Mouse (Mus musculus) limb, embryonic 12.5 days (tissue): Measurements from ENCODE around the gene Cript. TPM values are rescaled to one million over a fixed set of nuclear protein-coding genes. Genes with fewer than 3 reads are reported as not detected.

ENCODE experiments used
- ATAC-seq: fragments of 200-750 bp; cut with Nextera tagmentation; 2 replicates; pipeline ENCODE4 v1.8.0; 2017; ENCODE audit warnings: low read depth, moderate TSS enrichment; ENCODE audit not compliant: insufficient number of reproducible peaks, insufficient read depth, low FRiP score, low TSS enrichment
- H3K27ac ChIP-seq: fragments of 300-500 bp; sonication (generic); 2 replicates; pipeline ENCODE4 v1.5.1; 2016; ENCODE audit warnings: mild to moderate bottlenecking, moderate library complexity
- H3K27me3 ChIP-seq: fragments of 300-500 bp; sonication (generic); 2 replicates; pipeline ENCODE4 v1.6.1; 2016; ENCODE audit warnings: mild to moderate bottlenecking, moderate library complexity
- H3K36me3 ChIP-seq: fragments of 300-500 bp; sonication (generic); 2 replicates; pipeline ENCODE4 v1.6.1; 2016; ENCODE audit warnings: mild to moderate bottlenecking, moderate library complexity
- H3K4me1 ChIP-seq: fragments of 300-500 bp; sonication (generic); replicated peaks from 2 replicates; pipeline ENCODE4 v1.6.1; 2016
- H3K4me2 ChIP-seq: fragments of 300-500 bp; sonication (generic); 2 replicates; pipeline ENCODE4 v1.6.1; 2016; ENCODE audit warnings: mild to moderate bottlenecking, moderate library complexity
- H3K4me3 ChIP-seq: fragments of 300-500 bp; sonication (generic); replicated peaks from 2 replicates; pipeline ENCODE4 v1.5.1; 2016; ENCODE audit warnings: mild to moderate bottlenecking
- H3K9ac ChIP-seq: fragments of 300-500 bp; sonication (generic); replicated peaks from 2 replicates; pipeline ENCODE4 v1.6.1; 2016; ENCODE audit warnings: mild to moderate bottlenecking, moderate library complexity
- H3K9me3 ChIP-seq: fragments of 300-500 bp; sonication (generic); 2 replicates; pipeline ENCODE4 v1.6.1; 2016; ENCODE audit warnings: mild to moderate bottlenecking, moderate library complexity
- whole genome bisulfite sequencing: fragments of 180-500 bp; shearing (Covaris S2); methylation state at CpG from one replicate; pipeline ENCODE4 v1.1.7; 2016; 5-methylcytosine and 5-hydroxymethylcytosine counted together
- polyA plus RNA-seq: library from polyadenylated mRNA; unstranded; fragments of >200 nt; fragmentation: Nextera tagmentation; extraction: Ambion mirVana; gene quantifications from 2 replicates; pipeline ENCODE4 v1.2.1, GENCODE M21; 2016

The Cript gene
- polyA plus RNA-seq, 1 experiment from 2014 or later, result 143 TPM

GRCm38 (mm10) chr17:87008950-87009349, 16.4 kb upstream of the Cript start:
- H3K4me3 ChIP-seq, result no peak overlapping the region
- no peaks in the 10 kb centered on the region for H3K4me1 ChIP-seq
- H3K27ac ChIP-seq, result no peak overlapping the region
- H3K9ac ChIP-seq, result no peak overlapping the region
- no peaks in the 10 kb centered on the region for H3K9me3 ChIP-seq
- H3K4me2 ChIP-seq, result no peak overlapping the region
- no peaks in the 10 kb centered on the region for H3K27me3 ChIP-seq
- peaks cover 23% of the 10 kb centered on the region for H3K36me3 ChIP-seq
- no peak for ATAC-seq
- 88% methylated on average over 3 of the region's 3 CpGs for WGBS

- no peak for ATAC-seq
- 0 out of 2 replicates have a peak, but pooled peaks cover 2% of the 10 kb centered on the region for H3K9me3 ChIP-seq
- H3K4me1 ChIP-seq, result no peaks in the 10 kb centered on the region
- H3K27me3 ChIP-seq, result no peaks in the 10 kb centered on the region
- H3K4me3 ChIP-seq, result no peak overlapping the region
- H3K36me3 ChIP-seq, result peaks cover 26% of the 10 kb centered on the region
- no peak overlapping the region for H3K9ac ChIP-seq
- no peak overlapping the region for H3K4me2 ChIP-seq
- WGBS, result 91% methylated on average over 13 of the region's 13 CpGs
- H3K27ac ChIP-seq, result no peak overlapping the region
Measured at GRCm38 (mm10) chr17:87011301-87012019, 13.9 kb upstream of the Cript start.

- no peak overlapping the region for H3K4me2 ChIP-seq
- no peaks in the 10 kb centered on the region for H3K27me3 ChIP-seq
- peaks cover 8% of the 10 kb centered on the region for H3K4me1 ChIP-seq
- WGBS, result 93% methylated on average over 5 of the region's 5 CpGs
- H3K9me3 ChIP-seq, result 0 out of 2 replicates have a peak, but pooled peaks cover 2% of the 10 kb centered on the region
- no peak overlapping the region for H3K4me3 ChIP-seq
- no peak for ATAC-seq
- H3K9ac ChIP-seq, result no peak overlapping the region
- H3K27ac ChIP-seq, result no peak overlapping the region
- H3K36me3 ChIP-seq, result peaks cover 33% of the 10 kb centered on the region
Measured at GRCm38 (mm10) chr17:87019692-87020091, 5.7 kb upstream of the Cript start.

- H3K9ac ChIP-seq, result peak overlapping the region; percentile 69
- no peaks in the 10 kb centered on the region for H3K9me3 ChIP-seq
- under 1% methylated on average over 55 of the region's 55 CpGs for WGBS
- H3K27ac ChIP-seq, result no peak overlapping the region
- no peaks in the 10 kb centered on the region for H3K27me3 ChIP-seq
- peaks cover 26% of the 10 kb centered on the region for H3K36me3 ChIP-seq
- peak overlapping the region; percentile 74 for H3K4me3 ChIP-seq
- peak overlapping the region; percentile 78 for H3K4me2 ChIP-seq
- H3K4me1 ChIP-seq, result peaks cover 17% of the 10 kb centered on the region
- peak; percentile 79; the same call in 1 of the 2 replicates for ATAC-seq
Measured at GRCm38 (mm10) chr17:87024491-87025242, 683 bp upstream of the Cript start.

DNA sequence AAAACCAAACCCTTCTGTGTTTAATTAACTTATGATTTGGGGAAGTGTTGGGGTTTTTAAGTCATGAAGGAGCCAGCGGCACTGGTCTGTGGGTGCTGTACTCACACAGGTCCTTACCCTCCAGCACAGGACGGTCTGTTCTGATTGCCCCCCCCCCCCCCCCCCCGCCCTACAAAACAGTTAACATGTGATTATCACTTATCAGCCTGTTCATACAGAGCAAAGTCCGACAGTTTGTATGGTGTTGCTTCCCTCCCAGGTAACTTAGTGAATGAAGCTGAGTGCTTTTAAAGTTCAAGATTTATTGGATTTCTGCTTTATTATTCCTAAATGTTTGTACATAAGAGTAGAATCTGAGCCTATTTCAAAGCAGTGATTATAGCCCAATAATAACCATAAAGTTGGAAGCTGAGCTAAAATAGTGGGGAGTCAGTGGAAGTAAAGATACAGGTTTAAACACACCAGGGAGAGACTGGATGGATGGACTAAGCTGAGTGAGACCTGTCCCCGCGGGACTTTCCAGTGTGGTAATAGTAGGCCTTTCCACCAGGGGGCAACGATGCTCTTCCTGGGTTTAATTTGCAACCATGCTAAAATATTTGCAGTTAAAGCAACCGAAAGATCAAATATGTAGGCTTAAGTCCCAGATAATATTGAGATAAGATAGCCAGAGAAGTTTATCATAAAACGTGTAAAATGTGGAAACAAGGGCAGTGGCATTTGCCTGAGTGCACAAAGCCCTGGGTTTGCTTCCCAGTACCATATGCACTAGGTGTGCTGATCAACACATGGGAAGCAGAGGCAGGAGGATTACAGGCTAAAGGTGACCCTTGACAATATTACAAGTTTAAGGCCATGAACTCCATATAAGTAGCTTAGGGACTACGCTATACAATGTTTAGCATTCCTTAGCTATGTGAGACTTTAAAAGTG, 11.1 kb downstream of the Cript start:
- no peak overlapping the region for H3K4me3 ChIP-seq
- no peaks in the 10 kb centered on the region for H3K27me3 ChIP-seq
- H3K27ac ChIP-seq, result no peak overlapping the region
- H3K4me2 ChIP-seq, result no peak overlapping the region
- no peaks in the 10 kb centered on the region for H3K9me3 ChIP-seq
- WGBS, result 56% methylated on average over 9 of the region's 10 CpGs
- H3K4me1 ChIP-seq, result no peaks in the 10 kb centered on the region
- H3K36me3 ChIP-seq, result peaks cover 34% of the 10 kb centered on the region
- no peak overlapping the region for H3K9ac ChIP-seq
- no peak for ATAC-seq

- no peaks in the 10 kb centered on the region for H3K4me1 ChIP-seq
- H3K4me2 ChIP-seq, result no peak overlapping the region
- no peak for ATAC-seq
- no peak overlapping the region for H3K9ac ChIP-seq
- peaks cover 25% of the 10 kb centered on the region for H3K36me3 ChIP-seq
- H3K27me3 ChIP-seq, result no peaks in the 10 kb centered on the region
- no peak overlapping the region for H3K4me3 ChIP-seq
- 90% methylated on average over 5 of the region's 5 CpGs for WGBS
- H3K9me3 ChIP-seq, result no peaks in the 10 kb centered on the region
- no peak overlapping the region for H3K27ac ChIP-seq
Measured at GRCm38 (mm10) chr17:87038496-87038895, 13.1 kb downstream of the Cript start.

- Histone ChIP-seq H3K4me1 (no peaks in the 10 kb centered on the region), H3K27me3 (peaks cover 3% of the 10 kb centered on the region; the same call in 1 of the 2 replicates), H3K36me3 (peaks cover 10% of the 10 kb centered on the region; the same call in 1 of the 2 replicates), H3K4me2 (no peak overlapping the region), H3K27ac (no peak overlapping the region), H3K4me3 (no peak overlapping the region), H3K9me3 (no peaks in the 10 kb centered on the region), H3K9ac (no peak overlapping the region)
- no peak for ATAC-seq
- 65% methylated on average over 19 of the region's 19 CpGs for WGBS
Measured at GRCm38 (mm10) chr17:87041739-87042138, 16.4 kb downstream of the Cript start.

DNA sequence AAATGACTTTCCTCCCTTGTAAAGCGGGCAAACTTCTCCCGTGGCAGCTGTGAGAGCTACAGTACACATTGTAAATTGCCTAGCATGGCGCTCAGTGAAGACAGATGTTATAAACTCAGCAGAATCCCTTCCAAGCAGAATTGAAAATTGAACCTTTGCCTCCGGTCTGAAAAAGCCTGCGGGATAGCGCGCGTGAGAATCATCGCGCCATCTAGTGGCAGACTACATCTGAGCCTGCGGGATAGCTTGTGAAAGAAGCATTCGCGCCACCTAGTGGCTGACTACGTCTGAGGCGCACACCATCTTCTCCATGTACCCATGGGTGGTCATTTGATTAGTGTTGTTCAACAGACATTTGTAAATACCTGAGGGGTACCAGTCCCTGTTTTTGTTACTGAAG, 19.0 kb downstream of the Cript start:
- H3K4me1 ChIP-seq, result no peaks in the 10 kb centered on the region
- peak; percentile 66 for ATAC-seq
- H3K4me3 ChIP-seq, result no peak overlapping the region
- WGBS, result 2% methylated on average over 15 of the region's 15 CpGs
- H3K9ac ChIP-seq, result no peak overlapping the region
- no peaks in the 10 kb centered on the region for H3K36me3 ChIP-seq
- no peak overlapping the region for H3K4me2 ChIP-seq
- H3K27me3 ChIP-seq, result peaks cover 3% of the 10 kb centered on the region; the same call in 1 of the 2 replicates
- no peaks in the 10 kb centered on the region for H3K9me3 ChIP-seq
- no peak overlapping the region for H3K27ac ChIP-seq

GRCm38 (mm10) chr17:87044796-87045195, 19.4 kb downstream of the Cript start:
- ATAC-seq, result no peak
- WGBS, result 85% methylated on average over 8 of the region's 8 CpGs

DNA sequence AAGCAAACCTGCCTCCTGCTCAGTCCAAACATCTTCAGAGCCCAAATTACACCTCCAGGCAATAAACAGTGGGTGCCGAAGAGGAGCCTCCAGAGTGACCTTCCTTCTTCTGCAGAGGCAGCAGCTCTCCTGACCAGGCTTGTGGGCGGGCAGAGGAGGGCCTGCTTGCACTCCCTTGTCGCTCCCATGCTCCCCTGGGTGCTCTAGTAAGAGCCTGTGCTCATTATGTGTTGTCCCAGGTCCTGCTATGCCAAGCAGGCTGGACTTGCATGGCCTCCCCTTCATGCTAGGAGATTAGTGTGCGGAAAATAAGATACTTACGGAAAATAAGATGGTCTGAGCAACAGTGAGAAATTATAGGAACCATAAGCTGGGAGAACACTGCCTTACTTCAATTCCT, 24.3 kb downstream of the Cript start:
- 0 out of 2 replicates have a peak, but pooled peaks cover 1% of the 10 kb centered on the region for H3K4me1 ChIP-seq
- ATAC-seq, result no peak
- WGBS, result 47% methylated on average over 5 of the region's 5 CpGs

More at GRCm38 (mm10) chr17:87044796-87045195, 19.4 kb downstream of the Cript start:
- no peaks in the 10 kb centered on the region for H3K4me1 ChIP-seq
- H3K27me3 ChIP-seq, result peaks cover 5% of the 10 kb centered on the region; the same call in 1 of the 2 replicates
- H3K4me3 ChIP-seq, result no peak overlapping the region
- no peaks in the 10 kb centered on the region for H3K36me3 ChIP-seq
- no peak overlapping the region for H3K27ac ChIP-seq
- H3K9me3 ChIP-seq, result no peaks in the 10 kb centered on the region
- H3K9ac ChIP-seq, result no peak overlapping the region
- H3K4me2 ChIP-seq, result no peak overlapping the region

More for the DNA sequence above, 24.3 kb downstream of the Cript start:
- Histone ChIP-seq H3K4me2 (no peak overlapping the region), H3K27ac (no peak overlapping the region), H3K9ac (no peak overlapping the region), H3K9me3 (no peaks in the 10 kb centered on the region), H3K27me3 (peaks cover 6% of the 10 kb centered on the region; the same call in 1 of the 2 replicates), H3K4me3 (no peak overlapping the region), H3K36me3 (no peaks in the 10 kb centered on the region)
